Mouse (Mus musculus): Measurements from ENCODE around the gene Itgbl1.

DNA sequence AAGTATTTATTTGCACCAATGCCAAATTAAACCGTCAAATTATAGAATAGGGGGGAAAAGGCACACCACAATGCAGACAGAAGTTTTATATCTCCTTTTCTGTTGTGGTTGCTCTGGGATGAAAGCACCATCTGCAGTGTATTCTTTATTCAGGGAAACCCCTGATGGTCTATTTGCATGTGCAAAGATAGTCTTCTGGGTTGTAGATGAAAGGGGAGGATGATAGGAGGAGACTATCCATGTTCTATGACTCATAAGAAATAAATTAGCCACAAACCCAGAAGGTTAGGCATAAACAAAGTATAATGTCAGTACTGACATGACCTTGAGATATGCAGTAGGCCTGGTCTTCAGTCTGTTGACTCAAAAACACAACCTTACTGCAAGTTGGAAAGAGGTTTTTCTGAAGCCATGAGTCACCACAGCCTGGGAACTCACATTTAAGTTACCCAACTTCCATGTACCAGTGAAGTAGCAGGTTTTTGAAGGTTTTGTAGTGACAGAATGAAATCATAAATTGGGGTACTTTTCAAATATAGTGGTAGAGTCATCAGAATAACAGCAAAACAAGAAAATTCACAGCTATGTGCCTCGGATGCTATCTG lies 330.9 kb downstream of the Itgbl1 start:
- TF ChIP-seq CTCF (IDR thresholded peaks at IDR 0.05; ENCODE audit: extremely low read depth, insufficient read depth, low read length) (no peak), POLR2A (IDR thresholded peaks at IDR 0.05; ENCODE audit: extremely low read depth, insufficient read depth, low read length) (no peak)
